Mouse (Mus musculus): ENCODE measurements around the gene Nmral1. TPM values are rescaled to one million over a fixed set of nuclear protein-coding genes. Genes with fewer than 3 reads are reported as not detected.
"Not testable (repeated sequence)": the region's sequence is repeated elsewhere in the genome, so short reads cannot be mapped to it uniquely, and the experiment has no call there.

Nmral1 gene
- total RNA-seq, 1 experiment = 35.2 TPM

DNA sequence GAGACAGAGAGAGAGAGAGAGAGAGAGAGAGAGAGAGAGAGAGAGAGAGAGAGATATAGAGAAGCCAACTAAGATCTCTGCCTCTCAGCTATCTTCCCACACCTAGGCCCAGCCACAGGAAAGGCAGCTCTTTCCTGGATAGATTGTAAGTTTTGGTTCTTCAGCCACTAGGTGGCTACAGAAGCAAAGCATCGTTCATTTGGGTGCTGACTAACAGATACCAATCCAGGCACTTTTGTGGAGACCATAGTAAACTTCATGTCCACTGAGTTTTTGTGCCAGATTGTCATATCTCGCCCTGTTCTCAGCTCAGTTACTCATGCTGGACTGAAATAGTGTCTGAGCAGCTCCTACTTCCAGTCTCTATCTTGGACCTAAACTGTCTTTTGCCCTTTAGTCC, 44.1 kb upstream of the Nmral1 start:
- TF ChIP-seq ZC3H11A (IDR thresholded peaks at IDR 0.05; ENCODE audit: borderline replicate concordance, low read depth, low read length) (0 out of 2 replicates have a peak, but pooled peaks have one; percentile 25), MAFK (IDR thresholded peaks at IDR 0.05; ENCODE audit: insufficient read depth, low read depth, low read length) (no peak)
- Histone ChIP-seq H3K4me1 (ENCODE audit: control insufficient read depth in 2 of 2, insufficient read depth in 2 of 2, low read length in 2 of 2, poor library complexity in 1 of 2) (no peaks in the 10 kb centered on the region), H3K4me3 (ENCODE audit: insufficient read depth in 1 of 2, low read depth in 1 of 2, low read length in 2 of 2, poor library complexity in 1 of 2, severe bottlenecking in 1 of 2) (no peak overlapping the region), H3K9me3 (ENCODE audit: control insufficient read depth, insufficient read depth, low read depth, low read length) (no peaks in the 10 kb centered on the region), H3K27ac (ENCODE audit: insufficient read depth, low read depth, low read length, poor library complexity, severe bottlenecking) (no peak overlapping the region), H3K9ac (ENCODE audit: insufficient read depth, low read depth, low read length, poor library complexity, severe bottlenecking) (no peak overlapping the region), H3K36me3 (ENCODE audit: control insufficient read depth, insufficient read depth, low read length, poor library complexity, severe bottlenecking) (peaks cover 26% of the 10 kb centered on the region)
- DNase-seq (ENCODE audit: low read depth, low spot score) = peak; percentile 29
- in situ Hi-C loops (cut with MboI; ENCODE audit: low sequenced_read_pairs in 2 of 2, unreplicated experiment in 2 of 2) = no loop called here

- Histone ChIP-seq H3K27ac (ENCODE audit: insufficient read depth, low read depth, low read length, poor library complexity, severe bottlenecking) (no peak overlapping the region), H3K9ac (ENCODE audit: insufficient read depth, low read depth, low read length, poor library complexity, severe bottlenecking) (no peak overlapping the region), H3K4me3 (ENCODE audit: insufficient read depth in 1 of 2, low read depth in 1 of 2, low read length in 2 of 2, poor library complexity in 1 of 2, severe bottlenecking in 1 of 2) (no peak overlapping the region), H3K4me1 (ENCODE audit: control insufficient read depth in 2 of 2, insufficient read depth in 2 of 2, low read length in 2 of 2, poor library complexity in 1 of 2) (peaks cover 0 to 2% of the 10 kb centered on the region in 2 experiments; a peak in 1 of 4 replicates), H3K9me3 (ENCODE audit: control insufficient read depth, insufficient read depth, low read depth, low read length) (no peaks in the 10 kb centered on the region), H3K36me3 (ENCODE audit: control insufficient read depth, insufficient read depth, low read length, poor library complexity, severe bottlenecking) (peaks cover 19% of the 10 kb centered on the region)
- in situ Hi-C loops (cut with MboI; ENCODE audit: low sequenced_read_pairs in 2 of 2, unreplicated experiment in 2 of 2) = no loop called here
- TF ChIP-seq HCFC1 (IDR thresholded peaks at IDR 0.05; ENCODE audit: borderline replicate concordance, insufficient read depth, low read length) = no peak
- TF ChIP-seq ZNF384 (IDR thresholded peaks at IDR 0.05; ENCODE audit: low read depth, low read length) = no peak
- TF ChIP-seq ZC3H11A (IDR thresholded peaks at IDR 0.05; ENCODE audit: borderline replicate concordance, low read depth, low read length) = no peak
- no peak for TF ChIP-seq MAFK (IDR thresholded peaks at IDR 0.05; ENCODE audit: insufficient read depth, low read depth, low read length)
- TF ChIP-seq CHD2 (IDR thresholded peaks at IDR 0.05; ENCODE audit: low read depth, low read length) = no peak
- DNase-seq (ENCODE audit: low read depth, low spot score) = no peak
Observed at GRCm38 (mm10) chr16:4762437-4762836, 43.3 kb upstream of the Nmral1 start.

DNA sequence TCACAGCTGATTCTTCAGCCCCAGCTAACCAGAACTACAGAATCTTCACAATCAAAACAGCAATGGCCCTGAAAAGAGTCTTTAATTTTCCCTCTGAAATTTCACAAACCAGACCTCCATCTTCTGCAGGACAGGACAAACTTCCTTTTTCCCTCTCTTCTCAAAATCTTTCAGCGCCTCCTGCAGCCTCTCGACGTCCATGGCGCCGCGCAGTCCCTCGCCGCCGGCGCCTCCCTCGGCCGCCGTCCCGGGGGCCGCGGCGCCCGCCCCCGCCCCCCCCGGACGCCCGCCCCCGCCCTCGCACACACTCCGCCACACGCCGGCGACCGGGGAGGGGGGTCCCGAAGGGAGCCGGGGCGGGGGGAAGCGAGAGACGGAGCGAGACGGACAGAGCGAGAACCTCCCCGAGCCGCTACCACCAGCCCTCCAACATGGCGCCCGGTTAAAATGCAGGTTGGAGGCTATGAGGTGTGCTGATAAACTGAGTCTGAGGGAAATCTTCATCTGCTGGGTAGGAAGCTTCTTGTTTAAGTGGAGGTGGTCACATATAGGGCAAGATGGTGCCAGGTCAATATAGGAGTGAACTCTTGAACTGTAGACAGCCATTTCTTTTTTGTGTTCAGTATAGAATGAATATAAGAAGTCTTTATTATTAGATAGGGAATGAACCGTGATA, 37.6 kb upstream of the Nmral1 start:
- Histone ChIP-seq H3K9ac (ENCODE audit: insufficient read depth, low read depth, low read length, poor library complexity, severe bottlenecking) (peak overlapping the region; percentile 79), H3K4me3 (ENCODE audit: insufficient read depth in 1 of 2, low read depth in 1 of 2, low read length in 2 of 2, poor library complexity in 1 of 2, severe bottlenecking in 1 of 2) (peak overlapping the region; percentile 49 to 69)
- H3K27ac ChIP-seq (ENCODE audit: insufficient read depth, low read depth, low read length, poor library complexity, severe bottlenecking); H3K9me3 ChIP-seq (ENCODE audit: control insufficient read depth, insufficient read depth, low read depth, low read length); H3K36me3 ChIP-seq (ENCODE audit: control insufficient read depth, insufficient read depth, low read length, poor library complexity, severe bottlenecking); H3K4me1 ChIP-seq (ENCODE audit: control insufficient read depth in 2 of 2, insufficient read depth in 2 of 2, low read length in 2 of 2, poor library complexity in 1 of 2); in situ Hi-C loops (cut with MboI; ENCODE audit: low sequenced_read_pairs in 2 of 2, unreplicated experiment in 2 of 2); DNase-seq (ENCODE audit: low read depth, low spot score): not testable (repeated sequence)

DNA sequence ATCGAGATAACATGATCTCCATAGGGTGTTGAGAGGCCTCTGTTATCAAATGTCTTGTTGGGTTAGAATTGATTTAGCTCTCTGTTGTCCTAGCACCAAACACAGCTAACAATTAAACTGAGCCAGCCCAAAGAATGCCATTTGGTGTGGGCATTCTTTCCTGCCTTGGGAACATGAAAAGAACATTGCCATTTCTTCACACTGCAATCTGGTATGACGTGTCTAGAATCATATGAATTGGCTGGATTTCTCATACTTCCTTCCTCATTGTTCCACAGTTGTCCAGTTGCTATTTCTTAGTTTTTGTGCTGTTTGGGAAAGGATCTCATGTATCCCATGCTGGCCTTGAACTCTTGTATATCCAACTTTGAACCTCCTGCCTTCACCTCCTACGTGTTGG, 34.9 kb upstream of the Nmral1 start:
- no peaks in the 10 kb centered on the region for H3K36me3 ChIP-seq (ENCODE audit: control insufficient read depth, insufficient read depth, low read length, poor library complexity, severe bottlenecking)
- no peak for DNase-seq (ENCODE audit: low read depth, low spot score)
- H3K4me1 ChIP-seq (ENCODE audit: control insufficient read depth in 2 of 2, insufficient read depth in 2 of 2, low read length in 2 of 2, poor library complexity in 1 of 2) = peaks cover 0 to 2% of the 10 kb centered on the region in 2 experiments; a peak in 1 of 4 replicates
- H3K9me3 ChIP-seq (ENCODE audit: control insufficient read depth, insufficient read depth, low read depth, low read length) = peaks cover 5% of the 10 kb centered on the region
- no peak overlapping the region for H3K9ac ChIP-seq (ENCODE audit: insufficient read depth, low read depth, low read length, poor library complexity, severe bottlenecking)
- no peak for TF ChIP-seq HCFC1 (IDR thresholded peaks at IDR 0.05; ENCODE audit: borderline replicate concordance, insufficient read depth, low read length)
- TF ChIP-seq ZNF384 (IDR thresholded peaks at IDR 0.05; ENCODE audit: low read depth, low read length) = no peak
- TF ChIP-seq ZC3H11A (IDR thresholded peaks at IDR 0.05; ENCODE audit: borderline replicate concordance, low read depth, low read length) = no peak
- no peak for TF ChIP-seq CHD2 (IDR thresholded peaks at IDR 0.05; ENCODE audit: low read depth, low read length)
- TF ChIP-seq MAFK (IDR thresholded peaks at IDR 0.05; ENCODE audit: insufficient read depth, low read depth, low read length) = no peak
- no peak overlapping the region for H3K27ac ChIP-seq (ENCODE audit: insufficient read depth, low read depth, low read length, poor library complexity, severe bottlenecking)
- no peak overlapping the region for H3K4me3 ChIP-seq (ENCODE audit: insufficient read depth in 1 of 2, low read depth in 1 of 2, low read length in 2 of 2, poor library complexity in 1 of 2, severe bottlenecking in 1 of 2)
- in situ Hi-C loops (cut with MboI; ENCODE audit: low sequenced_read_pairs in 2 of 2, unreplicated experiment in 2 of 2) = no loop called here

DNA sequence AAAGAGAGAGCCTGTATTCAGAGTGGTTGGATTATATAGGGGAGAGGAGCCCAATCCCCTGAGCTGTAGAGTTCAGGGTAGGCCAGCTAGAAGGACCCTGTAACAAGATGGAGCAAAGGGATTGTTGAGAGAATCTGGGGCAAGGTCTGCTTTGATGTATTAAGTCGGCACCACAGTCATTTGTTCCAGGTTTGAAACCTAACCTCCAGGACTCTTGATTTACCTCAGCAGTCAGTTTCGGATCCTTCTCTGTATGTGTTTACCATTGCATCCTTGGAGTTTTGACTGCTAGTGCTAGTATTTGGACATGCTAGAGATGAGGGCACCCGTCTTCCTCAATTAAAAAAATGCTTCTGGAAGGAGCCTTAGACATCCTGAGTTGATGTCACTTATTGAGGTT, 33.0 kb upstream of the Nmral1 start:
- no peaks in the 10 kb centered on the region for H3K36me3 ChIP-seq (ENCODE audit: control insufficient read depth, insufficient read depth, low read length, poor library complexity, severe bottlenecking)
- H3K4me1 ChIP-seq (ENCODE audit: control insufficient read depth in 2 of 2, insufficient read depth in 2 of 2, low read length in 2 of 2, poor library complexity in 1 of 2) = no peaks in the 10 kb centered on the region
- TF ChIP-seq MAFK (IDR thresholded peaks at IDR 0.05; ENCODE audit: insufficient read depth, low read depth, low read length) (no peak), ZC3H11A (IDR thresholded peaks at IDR 0.05; ENCODE audit: borderline replicate concordance, low read depth, low read length) (no peak), ZNF384 (IDR thresholded peaks at IDR 0.05; ENCODE audit: low read depth, low read length) (no peak), CHD2 (IDR thresholded peaks at IDR 0.05; ENCODE audit: low read depth, low read length) (no peak), HCFC1 (IDR thresholded peaks at IDR 0.05; ENCODE audit: borderline replicate concordance, insufficient read depth, low read length) (no peak)
- H3K9me3 ChIP-seq (ENCODE audit: control insufficient read depth, insufficient read depth, low read depth, low read length) = peaks cover 5% of the 10 kb centered on the region
- H3K4me3 ChIP-seq (ENCODE audit: insufficient read depth in 1 of 2, low read depth in 1 of 2, low read length in 2 of 2, poor library complexity in 1 of 2, severe bottlenecking in 1 of 2) = no peak overlapping the region
- no peak overlapping the region for H3K9ac ChIP-seq (ENCODE audit: insufficient read depth, low read depth, low read length, poor library complexity, severe bottlenecking)
- no peak for DNase-seq (ENCODE audit: low read depth, low spot score)
- no peak overlapping the region for H3K27ac ChIP-seq (ENCODE audit: insufficient read depth, low read depth, low read length, poor library complexity, severe bottlenecking)
- in situ Hi-C loops (cut with MboI; ENCODE audit: low sequenced_read_pairs in 2 of 2, unreplicated experiment in 2 of 2) = no loop called here

Measured in ES-E14 (cell line).